Mouse (Mus musculus): ENCODE measurements around the gene Sgca. TPM values are rescaled to one million over a fixed set of nuclear protein-coding genes. Genes with fewer than 3 reads are reported as not detected.

Gene Sgca
- polyA plus RNA-seq, 1 experiment = 303 TPM

- Histone ChIP-seq H3K4me2 (ENCODE audit: low read depth) (peak overlapping the region; percentile 97), H3K4me3 (peak overlapping the region; percentile 58), H3K79me2 (ENCODE audit: control insufficient read depth, insufficient read depth) (no peaks in the 10 kb centered on the region), H3K27me3 (ENCODE audit: control insufficient read depth, insufficient read depth, insufficient read length) (no peaks in the 10 kb centered on the region), H3ac (ENCODE audit: control insufficient read depth, insufficient read length) (peak overlapping the region; percentile 40), H3K36me3 (ENCODE audit: control insufficient read depth, insufficient read depth) (no peaks in the 10 kb centered on the region)
- TF ChIP-seq MYOD1 (IDR thresholded peaks at IDR 0.05; ENCODE audit: control insufficient read depth in 1 of 3, insufficient read length in 2 of 3, low read depth in 2 of 3) (peak in 1 of 3 experiments; percentile 2), POLR2A (IDR thresholded peaks at IDR 0.05; ENCODE audit: insufficient read length, low read depth) (peak; percentile 2), USF1 (IDR thresholded peaks at IDR 0.05; ENCODE audit: low read depth) (no peak)
Observed at GRCm38 (mm10) chr11:95010141-95010739, 34.1 kb upstream of the Sgca start.

- TF ChIP-seq REST (IDR thresholded peaks at IDR 0.05; ENCODE audit: insufficient read depth, insufficient read length) (no peak), POLR2A (IDR thresholded peaks at IDR 0.05; ENCODE audit: insufficient read length, low read depth) (peak; percentile 54), POLR2AphosphoS2 (IDR thresholded peaks at IDR 0.05; ENCODE audit: insufficient read length, low read depth) (peak; percentile 67)
- H3K36me3 ChIP-seq (ENCODE audit: control insufficient read depth, insufficient read depth) = no peaks in the 10 kb centered on the region
- no peaks in the 10 kb centered on the region for H3K79me2 ChIP-seq (ENCODE audit: control insufficient read depth, insufficient read depth)
- peak within 1 kb of the TSS; percentile 97 for H3K4me2 ChIP-seq (ENCODE audit: low read depth)
- H3K4me3 ChIP-seq = peak within 1 kb of the TSS; percentile 58
- H3K27me3 ChIP-seq (ENCODE audit: control insufficient read depth, insufficient read depth, insufficient read length) = no peaks in the 10 kb centered on the region
- peak within 1 kb of the TSS; percentile 40 for H3ac ChIP-seq (ENCODE audit: control insufficient read depth, insufficient read length)
Observed at GRCm38 (mm10) chr11:95009629-95010014, 33.5 kb upstream of the Sgca start, which contains the start of gene Samd14. Samd14 (plus strand) TSS chr11:95009879.

GRCm38 (mm10) chr11:95008661-95009628 is 32.8 kb upstream of the Sgca start:
- no peak for TF ChIP-seq MAX (IDR thresholded peaks at IDR 0.05; ENCODE audit: low read depth)
- TF ChIP-seq POLR2AphosphoS2 (IDR thresholded peaks at IDR 0.05; ENCODE audit: insufficient read length, low read depth) = peak; percentile 37
- Histone ChIP-seq H3K36me3 (ENCODE audit: control insufficient read depth, insufficient read depth) (no peaks in the 10 kb centered on the region), H3K4me2 (ENCODE audit: low read depth) (peak overlapping the region; percentile 97), H3ac (ENCODE audit: control insufficient read depth, insufficient read length) (peak overlapping the region; percentile 40), H3K27me3 (ENCODE audit: control insufficient read depth, insufficient read depth, insufficient read length) (no peaks in the 10 kb centered on the region), H3K79me2 (ENCODE audit: control insufficient read depth, insufficient read depth) (no peaks in the 10 kb centered on the region), H3K4me3 (peak overlapping the region; percentile 58)

- no peaks in the 10 kb centered on the region for H3K27me3 ChIP-seq (ENCODE audit: control insufficient read depth, insufficient read depth, insufficient read length)
- TF ChIP-seq CEBPB (IDR thresholded peaks at IDR 0.05; ENCODE audit: insufficient read depth, poor library complexity, severe bottlenecking) = no peak
- H3K4me3 ChIP-seq = no peak overlapping the region
- H3K4me2 ChIP-seq (ENCODE audit: low read depth) = no peak overlapping the region
- no peaks in the 10 kb centered on the region for H3K79me2 ChIP-seq (ENCODE audit: control insufficient read depth, insufficient read depth)
- H3ac ChIP-seq (ENCODE audit: control insufficient read depth, insufficient read length) = no peak overlapping the region
- H3K36me3 ChIP-seq (ENCODE audit: control insufficient read depth, insufficient read depth) = no peaks in the 10 kb centered on the region
Observed at GRCm38 (mm10) chr11:95007418-95007817, 31.3 kb upstream of the Sgca start.

- Histone ChIP-seq H3ac (ENCODE audit: control insufficient read depth, insufficient read length) (no peak overlapping the region), H3K36me3 (ENCODE audit: control insufficient read depth, insufficient read depth) (no peaks in the 10 kb centered on the region), H3K4me3 (peak overlapping the region; percentile 12), H3K27me3 (ENCODE audit: control insufficient read depth, insufficient read depth, insufficient read length) (no peaks in the 10 kb centered on the region), H3K79me2 (ENCODE audit: control insufficient read depth, insufficient read depth) (no peaks in the 10 kb centered on the region), H3K4me2 (ENCODE audit: low read depth) (peak overlapping the region; percentile 79)
- TF ChIP-seq MAX (IDR thresholded peaks at IDR 0.05; ENCODE audit: low read depth) = no peak
- peak; percentile 76 for TF ChIP-seq POLR2AphosphoS2 (IDR thresholded peaks at IDR 0.05; ENCODE audit: insufficient read length, low read depth)
Observed at GRCm38 (mm10) chr11:95006525-95007219, 30.5 kb upstream of the Sgca start.

- TF ChIP-seq POLR2A (IDR thresholded peaks at IDR 0.05; ENCODE audit: insufficient read length, low read depth) (no peak), USF1 (IDR thresholded peaks at IDR 0.05; ENCODE audit: low read depth) (no peak), CEBPB (IDR thresholded peaks at IDR 0.05; ENCODE audit: insufficient read depth, poor library complexity, severe bottlenecking) (no peak), MAX (IDR thresholded peaks at IDR 0.05; ENCODE audit: low read depth) (no peak), E2F4 (IDR thresholded peaks at IDR 0.05; ENCODE audit: insufficient read depth) (no peak), MYOD1 (IDR thresholded peaks at IDR 0.05; ENCODE audit: control insufficient read depth in 1 of 3, insufficient read length in 2 of 3, low read depth in 2 of 3) (no peak), POLR2AphosphoS2 (IDR thresholded peaks at IDR 0.05; ENCODE audit: insufficient read length, low read depth) (no peak), TCF12 (IDR thresholded peaks at IDR 0.05; ENCODE audit: insufficient read depth, poor library complexity, severe bottlenecking) (no peak), SRF (IDR thresholded peaks at IDR 0.05; ENCODE audit: control insufficient read depth, insufficient read length, low read depth) (no peak), TCF3 (IDR thresholded peaks at IDR 0.05; ENCODE audit: insufficient read length, low read depth) (no peak), REST (IDR thresholded peaks at IDR 0.05; ENCODE audit: insufficient read depth, insufficient read length) (no peak), MYOG (IDR thresholded peaks at IDR 0.05; ENCODE audit: control insufficient read depth in 1 of 3, insufficient read depth in 1 of 3, insufficient read length in 2 of 3, low read depth in 2 of 3) (no peak)
- Histone ChIP-seq H3K27me3 (ENCODE audit: control insufficient read depth, insufficient read depth, insufficient read length) (no peaks in the 10 kb centered on the region), H3K79me2 (ENCODE audit: control insufficient read depth, insufficient read depth) (no peaks in the 10 kb centered on the region)
Observed at GRCm38 (mm10) chr11:95006038-95006437, 29.9 kb upstream of the Sgca start.

More at GRCm38 (mm10) chr11:95006038-95006437, 29.9 kb upstream of the Sgca start:
- H3K4me2 ChIP-seq (ENCODE audit: low read depth) = peak overlapping the region; percentile 79
- no peak overlapping the region for H3ac ChIP-seq (ENCODE audit: control insufficient read depth, insufficient read length)
- peak overlapping the region; percentile 12 for H3K4me3 ChIP-seq
- no peaks in the 10 kb centered on the region for H3K36me3 ChIP-seq (ENCODE audit: control insufficient read depth, insufficient read depth)

All from myocyte (in vitro differentiated cells).